Mouse (Mus musculus) C2C12 (cell line): ENCODE measurements around the gene Braf.

Source experiments
- CTCF ChIP-seq: IDR thresholded peaks from one replicate; pipeline ENCODE4 v1.5.1; 2011; ENCODE audit not compliant: control insufficient read depth, insufficient read depth, insufficient read length
- MAX ChIP-seq: IDR thresholded peaks from one replicate; pipeline ENCODE4 v1.6.1; 2011; ENCODE audit warnings: mild to moderate bottlenecking, control low read depth
- MYOD1 ChIP-seq: IDR thresholded peaks from one replicate; pipeline ENCODE4 v1.6.1; 2011; ENCODE audit warnings: low read depth; ENCODE audit not compliant: control insufficient read depth, insufficient read length
- USF1 ChIP-seq: IDR thresholded peaks from one replicate; pipeline ENCODE4 v1.6.1; 2011; ENCODE audit warnings: low read depth, mild to moderate bottlenecking, control low read depth, moderate library complexity

- TF ChIP-seq MAX = no peak
- no peak for TF ChIP-seq CTCF
- TF ChIP-seq USF1 = no peak
- TF ChIP-seq MYOD1 = no peak
Measured at GRCm38 (mm10) chr6:39555648-39555945, 169.7 kb downstream of the Braf start.
